Mouse (Mus musculus) spleen, adult 2 months (tissue): ENCODE measurements around the gene Tsfm.

ENCODE experiments used
- CTCF ChIP-seq: fragments of 200-500 bp; IDR thresholded peaks from 2 replicates; pipeline ENCODE4 v1.5.1; 2011; ENCODE audit warnings: mild to moderate bottlenecking, inconsistent platforms; ENCODE audit not compliant: insufficient read depth, insufficient read length, insufficient replicate concordance; ENCODE audit errors: extremely low read depth
- POLR2A ChIP-seq: fragments of 200-500 bp; IDR thresholded peaks from 2 replicates; pipeline ENCODE4 v1.6.1; 2011; ENCODE audit warnings: low read depth, low read length, inconsistent platforms

- no peak for TF ChIP-seq POLR2A
- no peak for TF ChIP-seq CTCF
Measured at GRCm38 (mm10) chr10:127066519-127067018, 35.9 kb upstream of the Tsfm start.
